Mouse (Mus musculus): ENCODE data around the gene Tigit.

The Tigit gene

GRCm38 (mm10) chr16:43663978-43664579, at the start of gene Tigit:
Tigit (minus strand) TSS chr16:43664146.
- no peak for DNase-seq (ENCODE audit: low read depth in 1 of 2, low spot score in 2 of 2)

GRCm38 (mm10) chr16:43711361-43711760, 47.4 kb upstream of the Tigit start:
- no peak for DNase-seq (ENCODE audit: low read depth in 1 of 2, low spot score in 2 of 2)

GRCm38 (mm10) chr16:43710651-43711050, 46.7 kb upstream of the Tigit start:
- DNase-seq (ENCODE audit: low read depth in 1 of 2, low spot score in 2 of 2) = no peak

GRCm38 (mm10) chr16:43710134-43710475, 46.2 kb upstream of the Tigit start:
- DNase-seq (ENCODE audit: low read depth in 1 of 2, low spot score in 2 of 2) = no peak

GRCm38 (mm10) chr16:43709432-43710133, 45.6 kb upstream of the Tigit start:
- DNase-seq (ENCODE audit: low read depth in 1 of 2, low spot score in 2 of 2) = no peak

GRCm38 (mm10) chr16:43709062-43709413, 45.1 kb upstream of the Tigit start:
- DNase-seq (ENCODE audit: low read depth in 1 of 2, low spot score in 2 of 2) = no peak

- no peak for DNase-seq (ENCODE audit: low read depth in 1 of 2, low spot score in 2 of 2)
Measured at GRCm38 (mm10) chr16:43708335-43709061, 44.6 kb upstream of the Tigit start.

- DNase-seq (ENCODE audit: low read depth in 1 of 2, low spot score in 2 of 2) = no peak
Measured at GRCm38 (mm10) chr16:43701765-43702504, 38.0 kb upstream of the Tigit start.

GRCm38 (mm10) chr16:43700575-43700974, 36.6 kb upstream of the Tigit start:
- DNase-seq (ENCODE audit: low read depth in 1 of 2, low spot score in 2 of 2) = no peak

- DNase-seq (ENCODE audit: low read depth in 1 of 2, low spot score in 2 of 2) = no peak
Measured at GRCm38 (mm10) chr16:43698735-43699649, 35.0 kb upstream of the Tigit start.

- DNase-seq (ENCODE audit: low read depth in 1 of 2, low spot score in 2 of 2) = no peak
Measured at GRCm38 (mm10) chr16:43697772-43698171, 33.8 kb upstream of the Tigit start.

GRCm38 (mm10) chr16:43695852-43696251, 31.9 kb upstream of the Tigit start:
- DNase-seq (ENCODE audit: low read depth in 1 of 2, low spot score in 2 of 2) = no peak

GRCm38 (mm10) chr16:43694104-43694503, 30.2 kb upstream of the Tigit start:
- no peak for DNase-seq (ENCODE audit: low read depth in 1 of 2, low spot score in 2 of 2)

- no peak for DNase-seq (ENCODE audit: low read depth in 1 of 2, low spot score in 2 of 2)
Measured at GRCm38 (mm10) chr16:43692611-43693010, 28.7 kb upstream of the Tigit start.

GRCm38 (mm10) chr16:43691741-43692140, 27.8 kb upstream of the Tigit start:
- no peak for DNase-seq (ENCODE audit: low read depth in 1 of 2, low spot score in 2 of 2)

GRCm38 (mm10) chr16:43690912-43691311, 27.0 kb upstream of the Tigit start:
- no peak for DNase-seq (ENCODE audit: low read depth in 1 of 2, low spot score in 2 of 2)

- no peak for DNase-seq (ENCODE audit: low read depth in 1 of 2, low spot score in 2 of 2)
Measured at GRCm38 (mm10) chr16:43690211-43690690, 26.3 kb upstream of the Tigit start.

GRCm38 (mm10) chr16:43687968-43688367, 24.0 kb upstream of the Tigit start:
- DNase-seq (ENCODE audit: low read depth in 1 of 2, low spot score in 2 of 2) = no peak

GRCm38 (mm10) chr16:43674400-43674799, 10.5 kb upstream of the Tigit start:
- DNase-seq (ENCODE audit: low read depth in 1 of 2, low spot score in 2 of 2) = no peak

- no peak for DNase-seq (ENCODE audit: low read depth in 1 of 2, low spot score in 2 of 2)
Measured at GRCm38 (mm10) chr16:43672697-43673096, 8.8 kb upstream of the Tigit start.

GRCm38 (mm10) chr16:43671972-43672371, 8.0 kb upstream of the Tigit start:
- no peak for DNase-seq (ENCODE audit: low read depth in 1 of 2, low spot score in 2 of 2)

Data from monocyte, adult 2 months (primary cell).